Mouse (Mus musculus): ENCODE data around the gene Setd3.

DNA sequence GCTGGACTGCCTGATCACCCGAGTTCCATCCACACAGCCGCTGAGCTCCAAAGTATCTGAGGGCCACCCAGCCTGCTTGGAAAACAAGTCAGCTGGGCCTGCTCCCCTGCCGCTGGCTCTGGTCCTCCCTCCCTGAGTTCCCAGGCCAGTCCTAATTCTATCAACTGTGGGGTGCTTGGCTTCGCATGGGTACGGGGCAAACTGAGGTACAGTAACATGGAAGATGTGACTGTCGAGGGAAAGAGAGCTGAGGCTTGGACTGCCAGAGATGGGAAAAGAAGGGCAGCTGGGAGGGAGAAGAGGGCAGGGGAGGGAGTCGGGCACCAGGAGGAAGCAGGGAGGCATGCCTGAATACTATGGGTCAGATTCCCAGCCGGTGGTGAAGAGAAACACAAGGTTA lies 78.9 kb downstream of the Setd3 start:
- TF ChIP-seq GATA1 (IDR thresholded peaks at IDR 0.05; ENCODE audit: borderline replicate concordance, low read length) (no peak), FLI1 (IDR thresholded peaks at IDR 0.05; ENCODE audit: low read length) (no peak)

All from megakaryocyte, embryonic 14.5 days (primary cell).